Mouse (Mus musculus) embryonic fibroblast, embryonic 13.5 days (primary cell): ENCODE data around the gene Hist1h3a.

Experiments
- CTCF ChIP-seq: IDR thresholded peaks from 2 replicates; pipeline ENCODE4 v1.5.1; 2011; ENCODE audit warnings: mild to moderate bottlenecking, control low read depth, low read length, moderate library complexity, borderline replicate concordance; ENCODE audit not compliant: insufficient read depth
- POLR2A ChIP-seq: IDR thresholded peaks from 2 replicates; pipeline ENCODE4 v1.6.1; 2011; ENCODE audit warnings: low read depth, mild to moderate bottlenecking, control low read depth, low read length, moderate library complexity

DNA sequence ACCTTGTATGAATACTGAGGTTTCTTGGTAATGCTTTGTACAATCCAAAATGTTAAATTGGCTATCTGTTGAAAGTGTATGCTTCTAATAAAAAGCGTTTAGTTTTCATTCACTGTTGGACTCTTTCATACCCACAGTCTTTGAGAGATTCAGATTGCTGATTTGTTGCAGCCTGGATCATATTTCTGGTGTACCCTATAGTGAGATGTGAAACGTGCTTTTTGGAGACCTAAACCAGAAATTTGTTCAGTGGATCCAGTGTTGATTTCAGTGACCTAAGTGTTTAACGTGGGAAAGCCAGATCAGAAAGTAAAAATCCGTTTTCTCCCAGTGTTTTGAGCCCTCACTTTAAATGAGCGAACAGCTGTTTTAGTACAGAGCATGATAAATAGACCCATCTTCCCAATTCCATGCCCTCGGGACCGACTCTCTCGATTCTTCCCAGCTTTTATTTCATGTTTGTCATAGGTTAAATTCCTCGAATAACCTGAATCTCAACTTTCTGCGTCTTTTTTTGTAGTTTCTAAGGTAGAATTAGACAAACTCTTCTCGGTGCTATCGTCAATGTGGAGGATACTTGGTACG, 21.8 kb downstream of the Hist1h3a start:
- TF ChIP-seq POLR2A (peak; percentile 45; the same call in 1 of the 2 replicates), CTCF (no peak)
